Mouse (Mus musculus) liver, embryonic 13.5 days (tissue): ENCODE measurements around the gene Msn. TPM values are rescaled to one million over a fixed set of nuclear protein-coding genes. Genes with fewer than 3 reads are reported as not detected.

Experiments used
- ATAC-seq: fragments of 200-750 bp; cut with Nextera tagmentation; 2 replicates; pipeline ENCODE4 v1.8.0; 2017; ENCODE audit warnings: low read depth, mild to moderate bottlenecking, moderate number of reproducible peaks, moderate library complexity
- DNase-seq: peaks from one replicate; pipeline ENCODE4 v3.0.0; 2022
- H3K27ac ChIP-seq: fragments of 300-500 bp; sonication (generic); 2 replicates; pipeline ENCODE4 v1.5.1; 2015; ENCODE audit warnings: moderate library complexity, mild to moderate bottlenecking, inconsistent platforms
- H3K27me3 ChIP-seq: fragments of 300-500 bp; sonication (generic); 2 replicates; pipeline ENCODE4 v1.6.1; 2015; ENCODE audit warnings: mild to moderate bottlenecking, inconsistent platforms
- H3K36me3 ChIP-seq: fragments of 300-500 bp; sonication (generic); 2 replicates; pipeline ENCODE4 v1.6.1; 2015; ENCODE audit warnings: mild to moderate bottlenecking, inconsistent platforms
- H3K4me1 ChIP-seq: fragments of 300-500 bp; sonication (generic); replicated peaks from 2 replicates; pipeline ENCODE4 v1.6.1; 2015; ENCODE audit warnings: inconsistent platforms
- H3K4me2 ChIP-seq: fragments of 300-500 bp; sonication (generic); 2 replicates; pipeline ENCODE4 v1.6.1; 2015; ENCODE audit warnings: inconsistent platforms, mild to moderate bottlenecking, moderate library complexity
- H3K4me3 ChIP-seq: fragments of 300-500 bp; sonication (generic); replicated peaks from 2 replicates; pipeline ENCODE4 v1.5.1; 2015; ENCODE audit warnings: mild to moderate bottlenecking, inconsistent platforms
- H3K9ac ChIP-seq: fragments of 300-500 bp; sonication (generic); 2 replicates; pipeline ENCODE4 v1.6.1; 2015; ENCODE audit warnings: mild to moderate bottlenecking, inconsistent platforms
- H3K9me3 ChIP-seq: fragments of 300-500 bp; sonication (generic); replicated peaks from 2 replicates; pipeline ENCODE4 v1.6.1; 2016; ENCODE audit warnings: inconsistent platforms
- WGBS: fragments of 180-500 bp; shearing (Covaris S2); methylation state at CpG from one replicate; pipeline ENCODE4 v1.1.7; 2015; ENCODE audit not compliant: insufficient replicate concordance; 5-methylcytosine and 5-hydroxymethylcytosine counted together
- polyA plus RNA-seq: library from polyadenylated mRNA; unstranded; fragments of >200 nt; fragmentation: Nextera tagmentation; extraction: Ambion mirVana; gene quantifications from 2 replicates; pipeline ENCODE4 v1.2.1, GENCODE M21; 2015

Msn gene
- polyA plus RNA-seq, 1 experiment from 2014 or later = 47.6 TPM

- ATAC-seq (no peak), DNase-seq (no peak)
- no peak overlapping the region for H3K27ac ChIP-seq
- H3K27me3 ChIP-seq = no peaks in the 10 kb centered on the region
- no peak overlapping the region for H3K4me2 ChIP-seq
- no peaks in the 10 kb centered on the region for H3K9me3 ChIP-seq
- 48% methylated on average over 1 of the region's 1 CpGs for WGBS
- 0 out of 2 replicates have a peak, but pooled peaks cover 5% of the 10 kb centered on the region for H3K36me3 ChIP-seq
- no peak overlapping the region for H3K9ac ChIP-seq
- no peak overlapping the region for H3K4me3 ChIP-seq
- H3K4me1 ChIP-seq = no peaks in the 10 kb centered on the region
Observed at GRCm38 (mm10) chrX:96117366-96117765, 21.5 kb downstream of the Msn start.

DNA sequence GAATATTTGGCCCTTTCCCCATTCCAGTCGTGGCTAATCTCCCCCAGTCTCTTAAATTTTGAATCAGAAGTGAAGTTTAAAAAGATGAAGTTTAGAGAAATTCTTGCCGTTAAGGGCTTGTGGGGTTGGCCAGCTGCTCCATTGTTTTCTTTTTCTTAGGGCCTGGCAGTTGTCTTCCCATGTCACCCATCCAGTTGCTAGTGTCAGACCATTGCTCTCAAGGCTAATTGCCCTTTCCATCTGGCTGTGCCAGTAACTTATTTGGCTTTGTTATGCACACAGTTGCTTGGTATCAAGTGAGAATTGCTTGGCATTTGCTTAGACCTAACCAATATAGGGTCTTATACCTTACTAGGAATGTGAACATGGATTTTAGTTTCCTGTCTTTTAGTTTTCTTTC, 24.2 kb downstream of the Msn start:
- no peaks in the 10 kb centered on the region for H3K4me1 ChIP-seq
- DNase-seq (no peak), ATAC-seq (no peak)
- H3K27me3 ChIP-seq = no peaks in the 10 kb centered on the region
- WGBS = 52% methylated on average over 2 of the region's 2 CpGs
- H3K36me3 ChIP-seq = 0 out of 2 replicates have a peak, but pooled peaks cover 2% of the 10 kb centered on the region
- no peak overlapping the region for H3K9ac ChIP-seq
- no peaks in the 10 kb centered on the region for H3K9me3 ChIP-seq
- no peak overlapping the region for H3K4me3 ChIP-seq
- H3K4me2 ChIP-seq = no peak overlapping the region
- no peak overlapping the region for H3K27ac ChIP-seq

GRCm38 (mm10) chrX:96121912-96122311, 26.1 kb downstream of the Msn start:
- H3K4me1 ChIP-seq = peaks cover 4% of the 10 kb centered on the region; the same call in 1 of the 2 replicates
- H3K4me2 ChIP-seq = no peak overlapping the region
- ATAC-seq (no peak), DNase-seq (no peak)
- 70% methylated on average over 1 of the region's 1 CpGs for WGBS
- no peaks in the 10 kb centered on the region for H3K27me3 ChIP-seq
- no peak overlapping the region for H3K27ac ChIP-seq
- H3K9ac ChIP-seq = no peak overlapping the region
- H3K9me3 ChIP-seq = no peaks in the 10 kb centered on the region
- no peak overlapping the region for H3K4me3 ChIP-seq
- 0 out of 2 replicates have a peak, but pooled peaks cover 2% of the 10 kb centered on the region for H3K36me3 ChIP-seq

DNA sequence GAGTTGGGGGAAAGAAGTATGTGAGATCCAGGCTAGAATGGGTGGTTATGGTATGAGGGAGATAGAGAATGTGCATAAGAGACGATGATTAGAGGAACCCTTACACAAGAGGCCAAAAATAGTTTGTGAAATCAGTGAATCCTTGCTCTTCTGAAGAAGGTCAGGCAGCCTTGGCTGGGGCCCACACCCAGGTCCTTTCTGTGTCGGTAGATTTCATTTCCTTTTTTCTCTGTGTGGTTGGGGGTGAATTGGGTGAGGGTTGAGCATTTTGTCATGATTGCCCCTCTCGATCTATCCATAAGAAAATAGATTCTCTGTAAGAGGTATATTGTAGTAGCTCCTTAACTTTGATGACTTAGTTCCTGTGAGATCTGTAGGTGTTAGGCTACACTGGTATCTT, 31.0 kb downstream of the Msn start:
- Histone ChIP-seq H3K36me3 (no peaks in the 10 kb centered on the region), H3K27me3 (no peaks in the 10 kb centered on the region), H3K4me3 (no peak overlapping the region), H3K4me2 (no peak overlapping the region), H3K27ac (no peak overlapping the region), H3K4me1 (peaks cover 40% of the 10 kb centered on the region), H3K9ac (no peak overlapping the region), H3K9me3 (no peaks in the 10 kb centered on the region)
- DNase-seq (no peak), ATAC-seq (no peak)
- WGBS = 24% methylated on average over 3 of the region's 3 CpGs

DNA sequence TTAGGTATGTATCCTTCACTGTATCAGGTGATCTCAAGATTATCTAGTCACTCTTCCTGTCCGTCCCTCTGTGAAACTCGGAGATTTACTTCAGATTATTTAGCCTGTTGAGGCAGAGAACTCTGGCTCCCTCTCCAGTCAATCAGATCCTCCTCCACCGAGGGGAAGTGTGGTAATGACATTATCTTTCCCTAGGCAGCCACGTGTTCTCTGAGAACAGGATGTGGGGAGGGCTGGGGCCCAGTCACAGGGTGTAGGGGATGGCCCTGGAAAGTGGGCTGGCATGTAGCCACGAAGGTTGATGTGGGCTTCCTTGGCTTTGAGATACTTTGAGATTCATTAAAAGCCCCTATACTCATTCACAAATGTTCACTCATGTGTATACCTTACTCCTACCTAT, 34.3 kb downstream of the Msn start:
- Histone ChIP-seq H3K4me3 (no peak overlapping the region), H3K9me3 (no peaks in the 10 kb centered on the region), H3K27ac (peak overlapping the region; percentile 66), H3K27me3 (no peaks in the 10 kb centered on the region), H3K36me3 (no peaks in the 10 kb centered on the region), H3K4me1 (peaks cover 73% of the 10 kb centered on the region), H3K4me2 (peak overlapping the region; percentile 47), H3K9ac (no peak overlapping the region)
- ATAC-seq (peak; percentile 72), DNase-seq (peak; percentile 31)
- WGBS = 17% methylated on average over 5 of the region's 5 CpGs

DNA sequence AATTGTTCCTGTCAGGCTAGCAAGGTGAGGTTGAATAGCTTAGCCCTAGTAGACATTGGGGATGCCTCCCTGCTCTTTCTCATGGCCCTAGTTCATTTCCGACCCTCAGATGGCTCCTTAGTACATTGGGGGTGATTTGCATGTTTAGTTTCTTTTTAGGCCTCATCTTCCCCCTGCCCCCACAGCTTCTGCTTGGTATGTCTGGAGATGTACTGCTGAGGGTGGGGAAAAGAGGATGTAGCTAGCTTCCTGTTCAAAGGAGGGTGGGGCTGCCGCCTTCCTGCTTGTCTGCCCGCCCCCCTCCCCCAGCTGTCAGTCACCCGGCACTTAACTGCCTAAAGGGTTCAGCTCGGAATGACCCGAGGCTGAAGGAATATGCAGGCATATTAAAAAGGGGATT, 34.8 kb downstream of the Msn start:
- peaks cover 78% of the 10 kb centered on the region for H3K4me1 ChIP-seq
- no peak overlapping the region; the same call in 1 of the 2 replicates for H3K4me3 ChIP-seq
- H3K9me3 ChIP-seq = no peaks in the 10 kb centered on the region
- peak overlapping the region; percentile 47 for H3K4me2 ChIP-seq
- peak overlapping the region; percentile 66 for H3K27ac ChIP-seq
- peak; percentile 62 for ATAC-seq
- whole genome bisulfite sequencing = 35% methylated on average over 5 of the region's 6 CpGs
- peak overlapping the region; percentile 26; the same call in 1 of the 2 replicates for H3K9ac ChIP-seq
- H3K36me3 ChIP-seq = no peaks in the 10 kb centered on the region
- H3K27me3 ChIP-seq = no peaks in the 10 kb centered on the region
- no peak for DNase-seq

- Histone ChIP-seq H3K36me3 (no peaks in the 10 kb centered on the region), H3K9me3 (no peaks in the 10 kb centered on the region), H3K9ac (no peak overlapping the region), H3K4me2 (no peak overlapping the region), H3K4me1 (peaks cover 71% of the 10 kb centered on the region), H3K27me3 (no peaks in the 10 kb centered on the region), H3K4me3 (no peak overlapping the region), H3K27ac (peak overlapping the region; percentile 66)
- ATAC-seq (no peak), DNase-seq (no peak)
- WGBS = 23% methylated on average over 2 of the region's 2 CpGs
Observed at GRCm38 (mm10) chrX:96133260-96133659, 37.4 kb downstream of the Msn start.

DNA sequence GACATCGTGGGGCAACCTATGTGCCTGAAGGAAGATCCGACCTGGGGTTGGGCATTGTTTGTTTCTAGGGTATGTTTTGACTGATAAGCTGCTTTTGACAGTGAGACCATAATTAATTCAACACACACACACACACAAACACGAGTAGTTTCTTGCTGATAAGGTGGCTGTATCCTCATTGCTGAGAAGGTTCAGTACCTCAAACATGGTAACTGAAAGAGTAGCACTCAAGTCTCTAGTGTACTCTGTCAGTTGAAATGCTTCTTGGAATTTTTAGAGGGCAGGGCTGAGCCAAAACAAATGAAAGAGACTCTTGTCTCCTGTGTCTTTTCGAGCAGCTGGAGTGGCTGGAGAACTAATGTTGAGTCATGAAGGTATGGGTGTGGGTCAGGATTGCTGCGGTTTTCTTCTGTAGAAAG, 38.4 kb downstream of the Msn start:
- 27% methylated on average over 5 of the region's 5 CpGs for WGBS
- no peak overlapping the region for H3K4me3 ChIP-seq
- H3K27ac ChIP-seq = peak overlapping the region; percentile 66
- no peaks in the 10 kb centered on the region for H3K27me3 ChIP-seq
- peak overlapping the region; percentile 32 for H3K4me2 ChIP-seq
- H3K9ac ChIP-seq = no peak overlapping the region; the same call in 1 of the 2 replicates
- H3K9me3 ChIP-seq = no peaks in the 10 kb centered on the region
- DNase-seq (no peak), ATAC-seq (peak; percentile 66)
- H3K36me3 ChIP-seq = no peaks in the 10 kb centered on the region
- H3K4me1 ChIP-seq = peaks cover 66% of the 10 kb centered on the region

DNA sequence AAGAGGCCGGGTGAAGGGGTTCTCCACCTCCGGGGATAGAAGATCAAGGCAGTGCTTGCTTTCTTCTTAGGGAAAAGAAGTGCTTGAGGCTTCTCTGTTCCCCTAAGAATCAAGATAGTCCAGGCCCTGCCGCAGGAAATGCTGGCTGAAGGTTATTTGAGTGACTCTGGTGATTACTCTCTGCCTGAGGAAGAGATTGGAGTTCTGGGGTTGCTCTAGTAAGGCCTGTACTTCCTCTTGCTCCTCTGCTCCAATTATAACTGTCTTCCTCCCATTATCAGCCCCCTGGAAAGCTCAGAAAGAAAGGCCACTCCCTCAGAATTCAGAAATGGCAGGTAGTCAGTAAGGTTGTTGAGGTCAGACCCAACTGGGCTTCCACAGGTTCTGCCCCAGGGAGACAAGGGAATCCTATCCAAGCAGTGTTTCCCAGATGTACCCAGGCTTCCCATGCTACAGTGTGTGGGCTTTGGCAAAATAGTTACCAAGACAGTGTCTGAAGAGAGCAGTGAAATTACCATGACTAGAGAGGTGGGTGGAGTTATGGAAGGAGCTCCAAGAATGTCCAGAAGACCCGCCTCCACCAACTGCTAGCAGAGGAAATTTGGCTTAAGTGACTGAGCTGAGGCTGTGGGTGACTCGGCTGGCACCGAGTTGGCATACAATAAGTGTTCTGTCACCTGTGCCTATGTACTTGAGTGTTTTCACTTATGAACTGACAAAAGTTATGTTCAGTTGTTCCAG, 39.2 kb downstream of the Msn start:
- ATAC-seq (no peak), DNase-seq (no peak)
- H3K27me3 ChIP-seq = no peaks in the 10 kb centered on the region
- H3K9ac ChIP-seq = no peak overlapping the region; the same call in 1 of the 2 replicates
- peak overlapping the region; percentile 32 for H3K4me2 ChIP-seq
- peak overlapping the region; percentile 66 for H3K27ac ChIP-seq
- H3K36me3 ChIP-seq = no peaks in the 10 kb centered on the region
- H3K9me3 ChIP-seq = no peaks in the 10 kb centered on the region
- 36% methylated on average over 6 of the region's 6 CpGs for WGBS
- no peak overlapping the region for H3K4me3 ChIP-seq
- peaks cover 62% of the 10 kb centered on the region for H3K4me1 ChIP-seq

GRCm38 (mm10) chrX:96135581-96135980, 39.7 kb downstream of the Msn start:
- Histone ChIP-seq H3K36me3 (no peaks in the 10 kb centered on the region), H3K9ac (no peak overlapping the region), H3K9me3 (no peaks in the 10 kb centered on the region), H3K27me3 (no peaks in the 10 kb centered on the region), H3K4me1 (peaks cover 56% of the 10 kb centered on the region), H3K27ac (no peak overlapping the region), H3K4me2 (no peak overlapping the region), H3K4me3 (no peak overlapping the region)
- DNase-seq = no peak
- 64% methylated on average over 4 of the region's 4 CpGs for WGBS
- ATAC-seq = no peak

DNA sequence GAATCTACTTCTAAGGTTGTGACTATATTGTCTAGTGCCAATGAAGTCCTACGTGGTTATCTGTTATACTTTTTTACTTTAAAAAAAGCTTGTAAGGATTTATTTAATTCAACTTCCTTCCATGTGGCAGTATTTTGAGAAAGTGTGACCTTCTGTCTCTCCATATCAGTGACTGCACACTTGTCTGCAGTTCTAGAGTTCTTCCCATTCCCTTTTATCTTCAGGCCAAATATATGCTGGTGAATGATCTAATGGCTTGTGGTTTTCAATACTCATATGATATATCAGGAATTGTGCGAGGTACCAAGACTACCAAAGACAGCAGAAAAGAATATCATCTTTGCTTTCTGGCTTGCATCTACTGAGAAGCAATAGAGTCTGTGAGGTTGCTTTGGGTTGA, 43.4 kb downstream of the Msn start:
- Histone ChIP-seq H3K27ac (no peak overlapping the region), H3K4me2 (no peak overlapping the region), H3K36me3 (no peaks in the 10 kb centered on the region), H3K9ac (no peak overlapping the region), H3K4me3 (no peak overlapping the region), H3K27me3 (no peaks in the 10 kb centered on the region), H3K4me1 (peaks cover 21% of the 10 kb centered on the region), H3K9me3 (no peaks in the 10 kb centered on the region)
- ATAC-seq (no peak), DNase-seq (no peak)
- WGBS = 32% methylated on average over 2 of the region's 2 CpGs

DNA sequence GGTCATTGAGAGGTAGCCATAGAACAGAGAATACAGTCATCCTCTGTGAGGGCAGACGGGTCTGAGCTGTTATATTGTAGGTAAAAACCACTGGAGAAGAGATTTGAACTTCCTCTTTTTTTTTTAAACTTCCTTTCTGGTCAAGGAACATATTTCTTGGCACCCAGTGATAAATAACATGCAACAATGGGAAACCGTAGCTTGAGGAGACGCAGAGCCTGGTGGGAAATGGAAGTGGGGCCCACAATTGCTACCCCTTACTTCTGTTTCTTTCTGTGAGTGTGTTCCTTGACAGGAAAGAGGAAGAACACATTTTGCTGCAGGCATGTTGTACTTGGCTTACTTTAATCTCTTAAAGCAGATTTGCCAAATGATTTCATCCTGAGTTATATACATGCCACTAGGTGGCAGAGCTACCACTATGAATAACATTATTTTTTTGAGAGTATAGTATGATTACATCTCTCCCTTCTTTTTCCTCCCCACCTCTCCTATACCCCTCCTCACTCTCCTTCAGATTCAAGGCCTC, 49.2 kb downstream of the Msn start:
- Histone ChIP-seq H3K4me3 (no peak overlapping the region), H3K9ac (no peak overlapping the region), H3K4me1 (peaks cover 6% of the 10 kb centered on the region; the same call in 1 of the 2 replicates), H3K4me2 (no peak overlapping the region), H3K9me3 (no peaks in the 10 kb centered on the region), H3K36me3 (no peaks in the 10 kb centered on the region), H3K27me3 (no peaks in the 10 kb centered on the region), H3K27ac (no peak overlapping the region)
- WGBS = 41% methylated on average over 3 of the region's 3 CpGs
- no peak for ATAC-seq
- no peak for DNase-seq
